Mouse (Mus musculus): ENCODE results near the gene Esd. TPM values are rescaled to one million over a fixed set of nuclear protein-coding genes. Genes with fewer than 3 reads are reported as not detected.

Esd gene
- 464 and 477 TPM in 2 replicates for polyA plus RNA-seq (2015; fragmentation: Nextera tagmentation; extraction: Ambion mirVana)

DNA sequence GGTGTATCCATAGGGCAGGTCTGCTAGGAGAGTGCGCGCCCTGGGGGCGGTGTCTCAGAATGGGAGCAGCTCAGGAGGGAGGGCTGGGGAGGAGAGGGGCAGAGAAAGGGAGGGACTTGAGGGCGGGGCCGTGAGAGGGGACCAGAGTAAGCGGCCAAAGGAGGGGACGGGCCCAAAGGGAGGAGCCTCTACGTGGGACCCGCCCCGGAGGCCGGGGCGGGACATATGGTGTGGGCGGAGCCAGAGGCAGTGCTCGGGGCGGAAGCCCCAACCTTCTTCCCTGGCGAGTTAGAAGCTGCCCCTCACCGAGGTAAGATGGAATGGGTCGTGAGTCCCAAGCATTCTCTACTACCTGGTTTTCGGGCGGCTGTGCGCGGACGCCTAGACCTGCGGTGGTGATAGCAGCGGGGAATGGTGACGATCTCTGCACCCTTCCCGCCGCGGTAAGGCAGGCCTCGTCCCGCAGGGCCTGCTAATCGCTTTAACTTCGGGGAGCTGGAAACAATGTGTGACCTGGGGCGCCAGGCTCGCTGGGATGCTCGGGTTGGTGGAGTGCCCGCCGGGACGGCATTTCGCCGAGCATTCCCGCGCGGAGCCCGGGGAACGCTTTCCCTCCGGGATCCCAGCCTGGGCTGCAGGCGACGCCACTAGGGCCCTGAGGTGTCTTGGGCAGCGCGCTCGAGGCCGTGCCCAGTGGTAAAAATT lies at the start of gene Esd:
TSS of gene Esd (plus strand) at position 219 of the 705 bp plus-strand sequence.
- Histone ChIP-seq H3K9me3 (ENCODE audit: control insufficient read depth) (no peaks in the 10 kb centered on the region), H3K4me2 (replicated peaks; ENCODE audit: low read depth) (peak within 1 kb of the TSS; percentile 77), H3K4me3 (ENCODE audit: low read depth, low read length) (peak within 1 kb of the TSS; percentile 77), H3K9ac (ENCODE audit: low read depth, low read length) (peak within 1 kb of the TSS; percentile 87), H3K4me1 (replicated peaks; ENCODE audit: control insufficient read depth, insufficient read depth, low read length) (no peaks in the 10 kb centered on the region), H3K27me3 (replicated peaks; ENCODE audit: control insufficient read depth, insufficient read depth, low read length) (no peaks in the 10 kb centered on the region), H3K27ac (ENCODE audit: low read depth, low read length) (peak within 1 kb of the TSS; percentile 84), H3K36me3 (ENCODE audit: control insufficient read depth, insufficient read depth) (peaks cover 16% of the 10 kb centered on the region)
- under 1% methylated on average over 51 of the region's 53 CpGs for WGBS
- peak; percentile 55 for TF ChIP-seq CTCF (IDR thresholded peaks at IDR 0.05; ENCODE audit: low read depth)
- peak; percentile 96 for ATAC-seq

DNA sequence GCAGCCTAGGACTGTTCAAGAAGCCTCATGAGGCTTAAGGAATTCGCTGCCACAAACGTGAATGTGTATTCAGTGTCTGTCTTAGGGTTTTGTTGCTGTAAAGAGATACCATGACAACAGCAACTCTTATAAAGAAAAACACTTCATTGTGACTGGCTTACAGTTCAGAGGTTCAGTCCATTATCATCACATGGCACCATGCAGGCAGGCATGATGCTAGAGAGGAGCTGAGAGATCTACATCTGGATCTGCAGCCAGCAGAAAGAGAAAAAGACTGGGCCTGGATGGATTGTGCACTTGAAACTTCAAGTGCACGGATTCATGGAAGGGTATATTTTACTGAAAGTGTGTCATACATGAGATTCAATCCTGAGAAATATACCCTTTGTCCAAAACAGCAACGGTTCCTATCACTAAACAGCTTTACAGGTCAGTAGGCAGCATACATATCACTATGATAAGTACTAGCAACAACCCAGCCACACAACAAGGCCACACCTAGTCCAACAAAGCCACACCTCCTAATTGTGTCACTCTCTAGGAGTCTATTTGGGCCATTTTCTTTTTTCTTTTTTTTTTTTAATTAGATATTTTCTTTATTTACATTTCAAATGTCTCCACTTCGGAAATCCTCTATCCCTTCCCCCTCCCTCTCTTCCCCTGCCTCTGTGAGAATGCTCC lies 47.7 kb upstream of the Esd start:
- H3K36me3 ChIP-seq (ENCODE audit: control insufficient read depth, insufficient read depth): no peaks in the 10 kb centered on the region
- H3K27ac ChIP-seq (ENCODE audit: low read depth, low read length): no peak overlapping the region
- no peak overlapping the region for H3K4me3 ChIP-seq (ENCODE audit: low read depth, low read length)
- H3K4me1 ChIP-seq (replicated peaks; ENCODE audit: control insufficient read depth, insufficient read depth, low read length): no peaks in the 10 kb centered on the region
- no peak for ATAC-seq
- H3K27me3 ChIP-seq (replicated peaks; ENCODE audit: control insufficient read depth, insufficient read depth, low read length): no peaks in the 10 kb centered on the region
- 73% methylated on average over 5 of the region's 5 CpGs for WGBS
- no peak overlapping the region for H3K4me2 ChIP-seq (replicated peaks; ENCODE audit: low read depth)
- no peak overlapping the region for H3K9ac ChIP-seq (ENCODE audit: low read depth, low read length)
- H3K9me3 ChIP-seq (ENCODE audit: control insufficient read depth): no peaks in the 10 kb centered on the region
- TF ChIP-seq CTCF (IDR thresholded peaks at IDR 0.05; ENCODE audit: low read depth): no peak

DNA sequence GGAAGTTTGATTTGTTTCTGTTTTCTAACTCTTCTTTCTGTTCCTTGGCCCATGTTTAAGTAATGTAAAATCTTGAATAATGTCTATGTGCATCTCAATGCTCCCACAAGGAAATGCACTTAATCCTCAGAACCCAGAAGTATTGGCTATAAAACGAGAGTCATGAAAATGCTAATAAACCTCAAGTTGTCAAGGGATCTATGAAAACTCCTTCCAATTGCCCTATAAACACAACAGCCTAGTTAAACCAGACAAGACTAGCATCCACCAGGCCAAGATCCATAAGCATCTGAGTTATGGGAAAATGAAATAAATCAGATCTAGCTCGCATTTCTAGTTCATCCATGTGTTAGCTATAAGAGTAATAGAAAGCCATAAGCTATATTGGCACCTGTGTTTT lies 40.1 kb upstream of the Esd start:
- H3K4me3 ChIP-seq (ENCODE audit: low read depth, low read length): no peak overlapping the region
- no peaks in the 10 kb centered on the region for H3K36me3 ChIP-seq (ENCODE audit: control insufficient read depth, insufficient read depth)
- no peak overlapping the region for H3K4me2 ChIP-seq (replicated peaks; ENCODE audit: low read depth)
- H3K9me3 ChIP-seq (ENCODE audit: control insufficient read depth): no peaks in the 10 kb centered on the region
- H3K27me3 ChIP-seq (replicated peaks; ENCODE audit: control insufficient read depth, insufficient read depth, low read length): no peaks in the 10 kb centered on the region
- H3K4me1 ChIP-seq (replicated peaks; ENCODE audit: control insufficient read depth, insufficient read depth, low read length): no peaks in the 10 kb centered on the region
- no peak for ATAC-seq
- H3K27ac ChIP-seq (ENCODE audit: low read depth, low read length): no peak overlapping the region
- TF ChIP-seq CTCF (IDR thresholded peaks at IDR 0.05; ENCODE audit: low read depth): no peak
- 91% methylated on average over 2 of the region's 2 CpGs for WGBS
- H3K9ac ChIP-seq (ENCODE audit: low read depth, low read length): no peak overlapping the region

DNA sequence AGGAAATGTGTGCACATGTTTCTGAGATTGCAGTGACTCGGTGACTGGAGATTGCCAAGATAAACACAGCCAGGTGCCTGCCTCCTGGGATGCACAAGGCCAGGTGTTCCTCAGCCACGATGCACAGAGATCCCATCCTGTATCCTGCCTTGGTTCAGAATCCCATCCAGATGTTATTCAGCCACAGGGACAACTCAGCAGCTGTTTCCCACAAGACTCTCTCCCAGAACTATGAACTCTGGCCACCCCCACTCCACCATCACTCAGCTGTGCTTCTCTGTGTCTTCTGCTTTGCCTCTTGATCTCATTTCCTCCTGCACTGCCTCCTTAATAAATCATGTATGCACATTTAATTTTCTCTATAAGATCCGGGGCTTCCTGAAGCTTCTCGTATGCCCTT lies 35.3 kb upstream of the Esd start:
- no peak for TF ChIP-seq CTCF (IDR thresholded peaks at IDR 0.05; ENCODE audit: low read depth)
- Histone ChIP-seq H3K27ac (ENCODE audit: low read depth, low read length) (no peak overlapping the region), H3K27me3 (replicated peaks; ENCODE audit: control insufficient read depth, insufficient read depth, low read length) (no peaks in the 10 kb centered on the region), H3K4me2 (replicated peaks; ENCODE audit: low read depth) (no peak overlapping the region), H3K4me3 (ENCODE audit: low read depth, low read length) (no peak overlapping the region), H3K9me3 (ENCODE audit: control insufficient read depth) (no peaks in the 10 kb centered on the region), H3K9ac (ENCODE audit: low read depth, low read length) (no peak overlapping the region), H3K36me3 (ENCODE audit: control insufficient read depth, insufficient read depth) (no peaks in the 10 kb centered on the region), H3K4me1 (replicated peaks; ENCODE audit: control insufficient read depth, insufficient read depth, low read length) (no peaks in the 10 kb centered on the region)
- no peak for ATAC-seq
- 43% methylated on average over 4 of the region's 4 CpGs for WGBS

DNA sequence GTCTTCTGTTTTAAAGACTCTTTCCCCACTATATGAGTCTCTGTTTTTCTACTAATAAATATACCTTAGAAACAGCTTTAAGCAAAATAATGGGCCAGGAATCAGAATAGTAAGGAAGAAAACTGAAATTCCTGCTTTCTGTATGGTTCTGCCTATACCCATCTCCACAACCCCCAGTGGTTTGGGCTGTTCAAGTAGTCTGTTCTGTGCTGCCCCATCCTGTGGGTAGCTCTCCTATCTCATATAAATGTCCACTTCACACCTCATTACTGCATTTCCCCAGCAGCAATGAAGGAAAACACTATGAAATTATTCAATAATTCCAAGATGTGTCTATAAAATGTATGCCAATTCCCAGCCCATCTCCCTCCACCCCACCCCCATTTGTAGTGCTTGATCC lies 34.7 kb upstream of the Esd start:
- Histone ChIP-seq H3K4me1 (replicated peaks; ENCODE audit: control insufficient read depth, insufficient read depth, low read length) (no peaks in the 10 kb centered on the region), H3K27ac (ENCODE audit: low read depth, low read length) (no peak overlapping the region), H3K9me3 (ENCODE audit: control insufficient read depth) (no peaks in the 10 kb centered on the region), H3K4me3 (ENCODE audit: low read depth, low read length) (no peak overlapping the region), H3K9ac (ENCODE audit: low read depth, low read length) (no peak overlapping the region), H3K27me3 (replicated peaks; ENCODE audit: control insufficient read depth, insufficient read depth, low read length) (no peaks in the 10 kb centered on the region), H3K4me2 (replicated peaks; ENCODE audit: low read depth) (no peak overlapping the region), H3K36me3 (ENCODE audit: control insufficient read depth, insufficient read depth) (no peaks in the 10 kb centered on the region)
- ATAC-seq: no peak
- TF ChIP-seq CTCF (IDR thresholded peaks at IDR 0.05; ENCODE audit: low read depth): no peak

DNA sequence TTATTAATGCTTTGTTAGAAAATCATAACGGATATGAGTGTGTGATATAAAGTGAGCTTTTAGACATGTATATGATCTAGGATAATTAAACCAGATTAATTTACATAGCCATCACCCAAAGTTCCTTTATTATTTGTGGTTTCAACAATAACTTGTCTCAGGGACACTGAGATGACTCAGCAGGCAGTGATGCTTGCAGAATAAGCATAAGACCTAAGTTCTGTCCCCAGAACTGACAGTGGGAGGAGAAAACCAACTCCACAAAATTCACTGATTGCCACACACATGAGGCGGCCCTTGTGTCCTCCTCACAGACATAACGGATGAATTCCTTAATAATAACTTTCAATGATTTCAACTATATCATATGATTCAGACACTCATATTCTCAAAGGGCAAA lies 32.9 kb upstream of the Esd start:
- WGBS: 78% methylated on average over 3 of the region's 3 CpGs
- no peak overlapping the region for H3K27ac ChIP-seq (ENCODE audit: low read depth, low read length)
- TF ChIP-seq CTCF (IDR thresholded peaks at IDR 0.05; ENCODE audit: low read depth): no peak
- H3K9me3 ChIP-seq (ENCODE audit: control insufficient read depth): no peaks in the 10 kb centered on the region
- H3K4me2 ChIP-seq (replicated peaks; ENCODE audit: low read depth): no peak overlapping the region
- H3K9ac ChIP-seq (ENCODE audit: low read depth, low read length): no peak overlapping the region
- ATAC-seq: no peak
- H3K27me3 ChIP-seq (replicated peaks; ENCODE audit: control insufficient read depth, insufficient read depth, low read length): no peaks in the 10 kb centered on the region
- H3K36me3 ChIP-seq (ENCODE audit: control insufficient read depth, insufficient read depth): no peaks in the 10 kb centered on the region
- no peak overlapping the region for H3K4me3 ChIP-seq (ENCODE audit: low read depth, low read length)
- H3K4me1 ChIP-seq (replicated peaks; ENCODE audit: control insufficient read depth, insufficient read depth, low read length): no peaks in the 10 kb centered on the region

Data from intestine, postnatal 0 days (tissue).